Mouse (Mus musculus) embryonic facial prominence, embryonic 14.5 days (tissue): ENCODE measurements around the gene Cdk1. TPM values are rescaled to one million over a fixed set of nuclear protein-coding genes. Genes with fewer than 3 reads are reported as not detected.

ENCODE experiments used
- ATAC-seq: fragments of 200-750 bp; cut with Nextera tagmentation; 2 replicates; pipeline ENCODE4 v1.8.0; 2017; ENCODE audit warnings: low read depth, moderate number of reproducible peaks, moderate TSS enrichment
- DNase-seq: peaks from one replicate; pipeline ENCODE4 v3.0.0-alpha.2; 2015; ENCODE audit warnings: low spot score
- H3K27ac ChIP-seq: fragments of 300-500 bp; sonication (generic); replicated peaks from 2 replicates; pipeline ENCODE4 v1.5.1; 2014; ENCODE audit warnings: low read depth, mild to moderate bottlenecking, low read length, moderate library complexity
- H3K27me3 ChIP-seq: fragments of 300-500 bp; sonication (generic); replicated peaks from 2 replicates; pipeline ENCODE4 v1.6.1; 2014; ENCODE audit warnings: low read length; ENCODE audit not compliant: control insufficient read depth, insufficient read depth
- H3K36me3 ChIP-seq: fragments of 300-500 bp; sonication (generic); 2 replicates; pipeline ENCODE4 v1.6.1; 2014; ENCODE audit warnings: low read length, mixed read lengths; ENCODE audit not compliant: control insufficient read depth, insufficient read depth
- H3K4me1 ChIP-seq: fragments of 300-500 bp; sonication (generic); 2 replicates; pipeline ENCODE4 v1.6.1; 2014; ENCODE audit warnings: antibody characterized with exemption, low read length; ENCODE audit not compliant: control insufficient read depth, insufficient read depth
- H3K4me2 ChIP-seq: fragments of 300-500 bp; sonication (generic); 2 replicates; pipeline ENCODE4 v1.6.1; 2014; ENCODE audit warnings: low read depth, mild to moderate bottlenecking, low read length, moderate library complexity, mixed read lengths
- H3K4me3 ChIP-seq: fragments of 300-500 bp; sonication (generic); 2 replicates; pipeline ENCODE4 v1.5.1; 2014; ENCODE audit warnings: low read depth, mild to moderate bottlenecking, low read length
- H3K9ac ChIP-seq: fragments of 300-500 bp; sonication (generic); 2 replicates; pipeline ENCODE4 v1.6.1; 2014; ENCODE audit warnings: low read depth, mild to moderate bottlenecking, low read length, moderate library complexity, mixed read lengths
- H3K9me3 ChIP-seq: fragments of 300-500 bp; sonication (generic); 2 replicates; pipeline ENCODE4 v1.6.1; 2016; ENCODE audit warnings: low read length; ENCODE audit not compliant: control insufficient read depth
- WGBS: fragments of 180-500 bp; shearing (Covaris S2); extraction: QIAGEN DNeasy Blood & Tissue Kit; methylation state at CpG from one replicate; pipeline ENCODE4 v1.1.7; 2014; 5-methylcytosine and 5-hydroxymethylcytosine counted together
- polyA plus RNA-seq: library from polyadenylated mRNA; unstranded; fragments of >200 nt; fragmentation: Nextera tagmentation; extraction: Ambion mirVana; gene quantifications from 2 replicates; pipeline ENCODE4 v1.2.1, GENCODE M21; 2014

The Cdk1 gene
- polyA plus RNA-seq, 1 experiment from 2014 or later, result 397 TPM

DNA sequence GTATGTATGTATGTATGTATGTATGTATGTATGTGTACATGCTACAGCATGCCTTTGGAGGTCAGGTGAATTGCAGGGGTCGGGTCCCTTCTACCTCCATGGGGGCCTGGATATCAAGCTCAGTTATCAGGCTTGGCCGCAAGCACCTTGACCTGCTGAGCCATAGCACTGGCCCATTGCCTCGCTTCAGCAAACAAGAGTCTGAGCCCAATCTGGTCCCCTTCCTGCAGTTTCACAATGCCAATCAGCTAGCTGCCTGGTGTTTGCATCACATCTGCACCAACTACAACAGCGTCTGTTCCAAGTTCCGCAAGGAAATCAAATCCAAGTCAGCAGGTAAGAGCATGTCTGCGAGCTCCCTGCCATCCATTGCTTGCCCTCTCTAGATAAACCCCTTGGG lies 64.0 kb downstream of the Cdk1 start:
- H3K9ac ChIP-seq, result no peak overlapping the region
- peaks cover 58% of the 10 kb centered on the region for H3K36me3 ChIP-seq
- no peaks in the 10 kb centered on the region for H3K4me1 ChIP-seq
- ATAC-seq (no peak), DNase-seq (no peak)
- H3K4me3 ChIP-seq, result no peak overlapping the region
- WGBS, result 91% methylated on average over 6 of the region's 6 CpGs
- no peak overlapping the region for H3K4me2 ChIP-seq
- H3K27ac ChIP-seq, result no peak overlapping the region
- H3K9me3 ChIP-seq, result no peaks in the 10 kb centered on the region
- H3K27me3 ChIP-seq, result no peaks in the 10 kb centered on the region

DNA sequence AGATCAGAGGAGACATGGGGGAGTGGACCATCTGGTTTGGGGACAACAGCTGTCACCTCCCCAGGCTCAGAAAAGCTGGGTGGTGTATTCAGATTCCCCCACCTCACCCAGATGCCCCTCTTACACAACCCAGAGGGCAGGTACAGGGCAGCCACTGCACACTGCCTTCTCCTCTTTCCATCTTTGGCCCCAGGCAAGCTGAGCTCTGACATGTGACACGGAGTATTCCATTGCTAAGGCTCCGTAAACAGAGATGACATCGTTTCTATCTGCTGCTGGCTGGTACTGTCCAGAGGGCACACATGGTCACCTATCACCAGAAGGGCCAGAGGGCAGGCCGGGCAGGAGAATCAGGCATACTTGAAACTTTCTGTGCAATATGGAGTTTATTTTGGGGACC lies 64.7 kb downstream of the Cdk1 start:
- Histone ChIP-seq H3K9ac (no peak overlapping the region), H3K9me3 (no peaks in the 10 kb centered on the region), H3K36me3 (peaks cover 63% of the 10 kb centered on the region), H3K27ac (no peak overlapping the region), H3K4me1 (no peaks in the 10 kb centered on the region), H3K4me2 (no peak overlapping the region), H3K27me3 (no peaks in the 10 kb centered on the region), H3K4me3 (no peak overlapping the region)
- no peak for DNase-seq
- no peak for ATAC-seq
- WGBS, result 82% methylated on average over 4 of the region's 4 CpGs

DNA sequence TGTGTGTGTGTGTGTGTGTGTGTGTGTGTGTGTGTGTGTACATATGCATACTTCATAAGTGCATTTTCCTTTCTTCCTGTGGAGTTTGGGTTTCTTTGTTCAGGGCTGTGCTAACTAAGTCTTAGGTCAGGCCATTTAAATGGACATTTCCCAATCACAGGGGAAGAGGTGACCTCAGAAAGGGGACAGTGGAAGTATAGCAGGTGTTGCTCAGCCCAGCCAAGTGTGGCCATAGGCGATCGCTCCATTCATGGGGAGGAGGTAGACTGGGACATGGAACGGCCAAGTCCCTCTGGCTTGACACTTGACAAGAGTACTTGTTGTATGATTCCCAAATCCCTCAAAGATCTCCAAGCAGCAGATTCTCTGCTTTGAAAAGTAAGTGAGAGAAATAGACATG lies 65.8 kb downstream of the Cdk1 start:
- no peak overlapping the region for H3K9ac ChIP-seq
- WGBS, result 98% methylated on average over 3 of the region's 3 CpGs
- ATAC-seq, result no peak
- H3K4me1 ChIP-seq, result no peaks in the 10 kb centered on the region
- peaks cover 74% of the 10 kb centered on the region for H3K36me3 ChIP-seq
- no peak overlapping the region for H3K27ac ChIP-seq
- H3K27me3 ChIP-seq, result no peaks in the 10 kb centered on the region
- DNase-seq, result no peak
- no peak overlapping the region for H3K4me3 ChIP-seq
- H3K9me3 ChIP-seq, result no peaks in the 10 kb centered on the region
- H3K4me2 ChIP-seq, result no peak overlapping the region

Other genes with a start within 250 kb of the Cdk1 start
- gene Rhobtb1, start 201.5 kb downstream of the Cdk1 start, polyA plus RNA-seq, result 27.7 and 28.0 TPM in 2 replicates
- 2.5 and 3.1 TPM in 2 replicates for gene A930033H14Rik, start 139.8 kb downstream of the Cdk1 start, polyA plus RNA-seq
- 22.5 and 23.1 TPM in 2 replicates for gene Ank3, start 45.8 kb upstream of the Cdk1 start, polyA plus RNA-seq